Mouse (Mus musculus): ENCODE data around the gene Ndufb10. TPM values are rescaled to one million over a fixed set of nuclear protein-coding genes. Genes with fewer than 3 reads are reported as not detected.

Gene Ndufb10
- polyA plus RNA-seq (2012; rRNA removed) = 384 and 403 TPM in 2 replicates

DNA sequence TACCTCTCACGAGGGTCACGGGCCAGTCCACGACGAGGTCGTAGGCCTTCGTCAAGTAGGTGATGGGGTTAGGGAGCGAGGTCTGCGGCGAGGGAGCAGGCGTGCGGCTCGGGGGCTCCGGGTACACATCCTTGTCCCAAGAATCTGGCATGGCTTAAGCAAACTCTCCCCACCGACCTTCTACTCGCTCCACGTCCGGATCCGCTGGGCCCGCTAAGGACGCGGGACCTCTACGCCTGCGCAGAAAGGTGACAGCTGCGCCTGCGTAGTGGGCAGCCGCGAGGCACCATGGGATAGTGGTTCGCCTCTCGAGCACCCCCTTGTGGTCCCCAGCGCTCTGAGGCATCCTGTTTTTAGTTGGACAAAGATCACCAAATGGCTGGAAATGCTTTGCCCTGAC lies at the start of gene Ndufb10:
Gene Ndufb10, minus strand, starts transcription at position 295 of the 400 bp plus-strand sequence.
- peak; percentile 96 for TF ChIP-seq CTCF (IDR thresholded peaks at IDR 0.05; ENCODE audit: extremely low read depth, insufficient read length, insufficient replicate concordance, low read depth, low read length)
- peak; percentile 83 for TF ChIP-seq POLR2A (IDR thresholded peaks at IDR 0.05; ENCODE audit: low read depth, low read length)
- no peaks in the 10 kb centered on the region for H3K27me3 ChIP-seq (ENCODE audit: control insufficient read depth, insufficient read depth, low read length)
- WGBS = under 1% methylated on average over 30 of the region's 30 CpGs
- H3K36me3 ChIP-seq (ENCODE audit: control insufficient read depth, insufficient read depth, low read length) = peaks cover 15% of the 10 kb centered on the region
- peak within 1 kb of the TSS; percentile 78 for H3K4me3 ChIP-seq (ENCODE audit: low read depth, low read length)
- peak within 1 kb of the TSS; percentile 75 for H3K27ac ChIP-seq (ENCODE audit: insufficient read depth, low read depth, low read length)
- H3K4me1 ChIP-seq (ENCODE audit: control insufficient read depth, insufficient read depth, insufficient read length, low read length) = peaks cover 2% of the 10 kb centered on the region

DNA sequence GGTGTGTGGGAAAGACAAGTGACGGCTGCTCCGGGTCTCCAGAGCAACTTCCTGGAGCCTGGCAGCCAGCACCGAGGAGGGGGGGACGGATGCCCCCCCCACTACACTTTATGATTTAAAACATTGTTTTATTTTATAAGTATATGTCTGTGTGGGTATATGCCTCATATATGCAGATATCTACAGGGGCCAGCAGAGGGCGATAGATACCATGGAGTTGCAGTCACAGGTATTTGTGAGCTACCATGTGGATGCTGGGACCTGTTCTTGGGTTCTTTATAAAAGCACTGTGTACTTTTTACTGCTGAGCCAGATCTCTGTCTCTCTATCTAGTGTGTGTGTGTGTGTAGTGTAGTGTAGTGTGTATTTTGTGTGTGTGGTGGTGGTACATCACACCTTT lies 49.0 kb upstream of the Ndufb10 start:
- Histone ChIP-seq H3K36me3 (ENCODE audit: control insufficient read depth, insufficient read depth, low read length) (no peaks in the 10 kb centered on the region), H3K4me3 (ENCODE audit: low read depth, low read length) (no peak overlapping the region), H3K27ac (ENCODE audit: insufficient read depth, low read depth, low read length) (no peak overlapping the region), H3K27me3 (ENCODE audit: control insufficient read depth, insufficient read depth, low read length) (no peaks in the 10 kb centered on the region), H3K4me1 (ENCODE audit: control insufficient read depth, insufficient read depth, insufficient read length, low read length) (no peaks in the 10 kb centered on the region)
- WGBS = 80% methylated on average over 5 of the region's 5 CpGs
- TF ChIP-seq POLR2A (IDR thresholded peaks at IDR 0.05; ENCODE audit: low read depth, low read length) (no peak), CTCF (IDR thresholded peaks at IDR 0.05; ENCODE audit: extremely low read depth, insufficient read length, insufficient replicate concordance, low read depth, low read length) (no peak)

DNA sequence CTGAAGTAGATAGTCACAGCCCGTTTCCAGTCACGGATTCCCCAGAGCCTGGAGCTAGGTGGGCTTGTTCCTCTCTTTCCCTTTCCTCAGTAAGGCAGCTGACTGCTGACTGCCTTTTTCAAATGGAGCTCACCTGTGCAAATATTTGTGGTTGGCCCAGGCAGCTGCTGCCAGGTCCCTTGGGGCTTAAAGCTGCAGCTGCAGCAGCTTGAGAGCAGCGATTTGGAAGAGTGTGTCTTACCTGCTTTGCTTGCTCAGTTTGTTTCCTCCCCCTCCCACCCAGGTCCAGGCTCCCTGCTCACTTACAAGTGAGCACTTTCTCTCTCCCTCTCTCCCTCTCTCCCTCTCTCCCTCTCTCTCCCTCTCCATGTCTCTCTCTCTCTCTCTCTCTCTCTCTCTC lies 44.9 kb upstream of the Ndufb10 start:
- Histone ChIP-seq H3K36me3 (ENCODE audit: control insufficient read depth, insufficient read depth, low read length) (no peaks in the 10 kb centered on the region), H3K27ac (ENCODE audit: insufficient read depth, low read depth, low read length) (no peak overlapping the region), H3K4me3 (ENCODE audit: low read depth, low read length) (no peak overlapping the region), H3K4me1 (ENCODE audit: control insufficient read depth, insufficient read depth, insufficient read length, low read length) (no peaks in the 10 kb centered on the region), H3K27me3 (ENCODE audit: control insufficient read depth, insufficient read depth, low read length) (no peaks in the 10 kb centered on the region; the same call in 1 of the 2 replicates)
- WGBS = 18% methylated on average over 3 of the region's 3 CpGs
- TF ChIP-seq POLR2A (IDR thresholded peaks at IDR 0.05; ENCODE audit: low read depth, low read length) (no peak), CTCF (IDR thresholded peaks at IDR 0.05; ENCODE audit: extremely low read depth, insufficient read length, insufficient replicate concordance, low read depth, low read length) (no peak)

DNA sequence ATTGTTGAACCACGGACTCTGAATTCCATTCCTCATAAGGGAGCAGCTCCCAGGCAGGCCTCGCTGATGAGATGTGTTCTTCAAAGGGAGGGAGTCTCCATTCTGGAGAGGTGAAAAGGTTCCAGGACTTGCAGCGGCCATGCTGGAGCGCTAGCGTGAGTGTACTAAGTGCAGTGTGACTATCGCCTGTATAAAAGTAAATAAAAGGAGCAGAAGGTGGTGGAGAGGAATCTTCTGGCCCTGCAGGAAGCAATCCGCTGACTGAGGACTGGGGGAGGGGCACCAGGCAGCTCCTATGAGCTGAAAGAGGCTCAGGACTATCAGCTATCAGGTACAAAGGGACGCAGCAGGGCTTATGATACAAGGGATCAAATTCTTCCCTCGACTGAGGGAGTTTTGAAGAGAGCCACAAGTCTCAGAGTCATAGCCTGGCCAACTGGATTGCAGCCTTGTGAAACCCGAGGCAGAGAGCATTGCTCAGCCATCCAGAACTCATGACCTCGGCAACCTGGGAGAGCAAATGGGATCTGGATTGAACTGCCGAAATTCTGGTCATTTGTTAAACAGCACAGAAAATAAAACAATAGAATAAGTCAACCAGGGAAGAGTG lies 42.1 kb upstream of the Ndufb10 start:
- TF ChIP-seq CTCF (IDR thresholded peaks at IDR 0.05; ENCODE audit: extremely low read depth, insufficient read length, insufficient replicate concordance, low read depth, low read length) (no peak), POLR2A (IDR thresholded peaks at IDR 0.05; ENCODE audit: low read depth, low read length) (no peak)
- Histone ChIP-seq H3K27me3 (ENCODE audit: control insufficient read depth, insufficient read depth, low read length) (no peaks in the 10 kb centered on the region; the same call in 1 of the 2 replicates), H3K36me3 (ENCODE audit: control insufficient read depth, insufficient read depth, low read length) (no peaks in the 10 kb centered on the region), H3K4me3 (ENCODE audit: low read depth, low read length) (no peak overlapping the region), H3K27ac (ENCODE audit: insufficient read depth, low read depth, low read length) (no peak overlapping the region), H3K4me1 (ENCODE audit: control insufficient read depth, insufficient read depth, insufficient read length, low read length) (no peaks in the 10 kb centered on the region)
- 18% methylated on average over 12 of the region's 12 CpGs for WGBS

DNA sequence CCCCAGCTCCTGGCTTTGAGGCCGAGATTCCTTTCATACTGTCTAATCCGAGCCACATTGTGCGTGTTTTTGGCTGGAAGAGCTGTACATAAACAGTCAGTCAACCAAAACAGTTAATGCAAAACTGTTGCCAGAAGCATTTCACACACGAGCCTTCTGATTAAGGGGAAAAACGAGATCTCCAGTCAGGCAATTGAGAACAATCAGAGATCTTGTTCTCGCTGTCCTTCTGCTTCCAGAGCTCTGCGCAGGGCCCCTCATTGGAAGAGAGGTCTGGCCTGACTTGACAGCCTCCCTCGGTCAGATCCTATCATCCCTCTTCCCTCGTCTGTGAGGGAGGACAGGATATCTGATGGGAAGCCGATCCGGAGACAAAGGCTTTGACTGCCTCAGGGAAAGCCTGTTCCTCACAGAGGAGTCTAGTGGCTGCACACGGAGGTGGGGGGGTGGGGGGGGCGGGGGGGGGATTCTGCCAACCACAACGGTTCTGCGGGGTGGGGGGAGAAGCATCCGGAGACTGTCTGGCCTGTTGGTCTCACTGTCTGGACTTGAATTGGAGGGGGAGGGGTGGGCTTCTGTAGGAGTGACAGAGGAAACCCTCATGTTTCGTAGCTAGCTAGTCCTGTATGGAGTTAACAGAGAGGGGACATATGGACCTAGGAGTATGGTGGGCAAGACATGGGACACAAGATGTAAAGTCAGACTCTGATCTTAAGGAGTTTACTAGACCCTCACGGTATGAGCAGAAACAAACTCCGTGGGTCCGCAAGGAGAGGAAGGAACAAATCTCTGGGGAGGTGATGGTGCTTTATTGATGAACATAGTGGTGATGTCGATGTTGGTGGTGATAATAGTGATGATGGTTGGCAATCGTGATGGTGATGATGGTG lies 41.0 kb upstream of the Ndufb10 start:
- Histone ChIP-seq H3K4me1 (ENCODE audit: control insufficient read depth, insufficient read depth, insufficient read length, low read length) (no peaks in the 10 kb centered on the region), H3K27me3 (ENCODE audit: control insufficient read depth, insufficient read depth, low read length) (no peaks in the 10 kb centered on the region; the same call in 1 of the 2 replicates), H3K4me3 (ENCODE audit: low read depth, low read length) (no peak overlapping the region), H3K27ac (ENCODE audit: insufficient read depth, low read depth, low read length) (no peak overlapping the region), H3K36me3 (ENCODE audit: control insufficient read depth, insufficient read depth, low read length) (no peaks in the 10 kb centered on the region)
- 56% methylated on average over 21 of the region's 22 CpGs for WGBS
- no peak for TF ChIP-seq POLR2A (IDR thresholded peaks at IDR 0.05; ENCODE audit: low read depth, low read length)
- TF ChIP-seq CTCF (IDR thresholded peaks at IDR 0.05; ENCODE audit: extremely low read depth, insufficient read length, insufficient replicate concordance, low read depth, low read length) = no peak

DNA sequence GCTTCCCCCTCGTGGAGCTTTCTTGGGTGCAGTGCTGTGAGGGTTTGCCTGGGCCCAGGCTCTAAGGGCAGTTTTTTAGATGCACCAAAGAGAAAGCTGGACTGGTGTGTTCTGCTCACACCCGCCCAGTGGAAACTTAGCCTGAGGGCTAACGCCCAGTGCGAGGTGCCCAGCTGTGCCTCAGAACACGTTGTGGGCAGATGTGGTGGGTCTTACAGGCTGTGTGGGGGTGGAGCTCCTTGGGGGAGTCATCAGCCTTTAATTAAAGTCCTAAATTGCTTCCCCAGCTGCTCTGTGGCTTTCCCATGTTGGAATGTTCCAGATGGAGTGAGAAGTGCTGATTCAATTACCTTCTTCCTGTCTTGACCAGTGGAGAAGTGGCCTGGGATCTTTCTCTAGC lies 36.8 kb upstream of the Ndufb10 start:
- no peaks in the 10 kb centered on the region for H3K36me3 ChIP-seq (ENCODE audit: control insufficient read depth, insufficient read depth, low read length)
- TF ChIP-seq CTCF (IDR thresholded peaks at IDR 0.05; ENCODE audit: extremely low read depth, insufficient read length, insufficient replicate concordance, low read depth, low read length) = no peak
- TF ChIP-seq POLR2A (IDR thresholded peaks at IDR 0.05; ENCODE audit: low read depth, low read length) = no peak
- 57% methylated on average over 5 of the region's 5 CpGs for WGBS
- no peaks in the 10 kb centered on the region; the same call in 1 of the 2 replicates for H3K27me3 ChIP-seq (ENCODE audit: control insufficient read depth, insufficient read depth, low read length)
- no peak overlapping the region for H3K27ac ChIP-seq (ENCODE audit: insufficient read depth, low read depth, low read length)
- no peaks in the 10 kb centered on the region for H3K4me1 ChIP-seq (ENCODE audit: control insufficient read depth, insufficient read depth, insufficient read length, low read length)
- H3K4me3 ChIP-seq (ENCODE audit: low read depth, low read length) = no peak overlapping the region

DNA sequence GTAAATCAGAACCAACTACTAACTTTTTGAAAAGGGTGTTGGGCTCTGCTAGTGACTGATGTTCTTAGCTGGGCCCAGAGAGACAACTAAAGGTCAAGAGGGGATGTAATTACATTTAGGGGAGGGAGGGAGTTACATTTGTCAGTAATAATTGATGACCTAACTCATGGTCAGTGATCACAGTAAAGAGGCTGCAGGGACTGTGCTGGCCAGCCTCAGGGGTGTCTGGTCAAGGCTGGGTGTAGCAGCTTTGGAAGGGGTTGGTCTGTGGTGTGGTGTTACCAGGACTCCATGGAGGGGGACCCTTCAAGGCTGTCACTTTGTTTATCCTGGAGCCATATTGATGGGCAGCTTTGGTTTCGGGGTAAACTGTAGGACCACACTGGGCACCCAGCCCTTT lies 33.1 kb upstream of the Ndufb10 start:
- Histone ChIP-seq H3K4me3 (ENCODE audit: low read depth, low read length) (no peak overlapping the region), H3K36me3 (ENCODE audit: control insufficient read depth, insufficient read depth, low read length) (no peaks in the 10 kb centered on the region), H3K27ac (ENCODE audit: insufficient read depth, low read depth, low read length) (no peak overlapping the region), H3K4me1 (ENCODE audit: control insufficient read depth, insufficient read depth, insufficient read length, low read length) (peaks cover 6% of the 10 kb centered on the region), H3K27me3 (ENCODE audit: control insufficient read depth, insufficient read depth, low read length) (peaks cover 30% of the 10 kb centered on the region)
- no peak for TF ChIP-seq CTCF (IDR thresholded peaks at IDR 0.05; ENCODE audit: extremely low read depth, insufficient read length, insufficient replicate concordance, low read depth, low read length)
- no peak for TF ChIP-seq POLR2A (IDR thresholded peaks at IDR 0.05; ENCODE audit: low read depth, low read length)
- WGBS = 84% methylated on average over 1 of the region's 1 CpGs

All from small intestine, adult 2 months (tissue).